Comparison of ENCODE assay signal across 8 mouse cellular contexts in the genomic region with DNA sequence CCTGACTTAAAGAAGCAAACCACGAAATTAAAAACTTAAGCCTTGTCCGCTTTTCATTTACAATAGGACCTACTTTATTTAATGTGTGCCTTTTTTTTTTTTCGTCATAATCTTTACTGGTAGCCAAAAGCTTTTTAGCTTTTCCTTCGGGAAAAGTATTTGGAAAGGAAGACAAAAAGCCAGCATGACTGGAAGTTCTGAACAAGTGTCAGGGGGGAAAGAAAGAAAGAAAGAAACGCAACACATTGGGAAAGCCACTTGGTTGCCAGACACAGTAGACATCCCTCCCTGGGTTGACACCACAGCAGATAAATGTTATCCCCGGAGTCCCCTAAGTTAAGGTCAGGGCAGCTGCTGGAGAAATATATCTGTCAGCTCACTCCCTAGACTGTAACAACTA. TPM values are rescaled to one million over a fixed set of nuclear protein-coding genes. Genes with fewer than 3 reads are reported as not detected.
A peak's percentile ranks its signal among the peaks of the same experiment; 100 is the strongest.
DNase-seq lines count a peak whose midpoint lies in the region; ATAC-seq lines count a peak whose summit lies in the region.

No protein-coding gene starts in this region.

- ATAC-seq in kidney, embryonic 15.5 days (replicated peaks; ENCODE audit: low FRiP score): no peak
- ATAC-seq in heart, embryonic 16.5 days (replicated peaks; ENCODE audit: extremely low read depth, insufficient read depth, low FRiP score): no peak
- no peak for ATAC-seq in midbrain, embryonic 14.5 days (ENCODE audit: low FRiP score, low TSS enrichment)

- H3K4me2 ChIP-seq in kidney, embryonic 15.5 days: peak overlapping the region; percentile 95
- peak overlapping the region; percentile 90 for H3K4me2 ChIP-seq in heart, embryonic 16.5 days (ENCODE audit: low read depth, low read length)
- H3K4me2 ChIP-seq in midbrain, embryonic 14.5 days (ENCODE audit: low read length): peak overlapping the region; percentile 100

- 42% methylated on average over 6 of the region's 6 CpGs for WGBS in kidney, embryonic 15.5 days
- 37% methylated on average over 6 of the region's 6 CpGs for WGBS in heart, embryonic 16.5 days
- 54% methylated on average over 6 of the region's 6 CpGs for WGBS in midbrain, embryonic 14.5 days

- no peak overlapping the region for H3K27ac ChIP-seq in kidney, embryonic 15.5 days
- peak overlapping the region; percentile 79 for H3K27ac ChIP-seq in brown adipose tissue, adult 24 weeks (replicated peaks; ENCODE audit: low read depth, low read length)
- peak overlapping the region; percentile 100; the same call in 1 of the 2 replicates for H3K27ac ChIP-seq in heart, embryonic 16.5 days (ENCODE audit: low read length)
- H3K27ac ChIP-seq in midbrain, embryonic 14.5 days (replicated peaks; ENCODE audit: low read depth, low read length): no peak overlapping the region

- H3K9me3 ChIP-seq in kidney, embryonic 15.5 days (replicated peaks): no peaks in the 10 kb centered on the region
- H3K9me3 ChIP-seq in heart, embryonic 16.5 days (replicated peaks; ENCODE audit: control insufficient read depth, low read length): no peaks in the 10 kb centered on the region
- no peaks in the 10 kb centered on the region for H3K9me3 ChIP-seq in midbrain, embryonic 14.5 days (ENCODE audit: control insufficient read depth, low read length)

- peaks cover 18% of the 10 kb centered on the region for H3K36me3 ChIP-seq in kidney, embryonic 15.5 days
- H3K36me3 ChIP-seq in heart, embryonic 16.5 days (ENCODE audit: control insufficient read depth, insufficient read depth): peaks cover 18% of the 10 kb centered on the region
- H3K36me3 ChIP-seq in midbrain, embryonic 14.5 days (ENCODE audit: control insufficient read depth, insufficient read depth, low read length): no peaks in the 10 kb centered on the region

- H3K4me1 ChIP-seq in kidney, embryonic 15.5 days: peaks cover 42% of the 10 kb centered on the region
- peaks cover 8% of the 10 kb centered on the region for H3K4me1 ChIP-seq in brown adipose tissue, adult 24 weeks (ENCODE audit: control insufficient read depth, insufficient read depth, insufficient read length, low read length)
- H3K4me1 ChIP-seq in heart, embryonic 16.5 days (ENCODE audit: control insufficient read depth, insufficient read depth, low read length): peaks cover 35% of the 10 kb centered on the region
- peaks cover 6% of the 10 kb centered on the region; the same call in 1 of the 2 replicates for H3K4me1 ChIP-seq in midbrain, embryonic 14.5 days (ENCODE audit: control insufficient read depth, insufficient read depth, low read length)

- H3K27me3 ChIP-seq in kidney, embryonic 15.5 days: 0 out of 2 replicates have a peak, but pooled peaks cover 3% of the 10 kb centered on the region
- no peaks in the 10 kb centered on the region for H3K27me3 ChIP-seq in heart, embryonic 16.5 days (ENCODE audit: control insufficient read depth, insufficient read depth, low read length)
- H3K27me3 ChIP-seq in midbrain, embryonic 14.5 days (ENCODE audit: control insufficient read depth, insufficient read depth, low read length): peaks cover 15% of the 10 kb centered on the region

- DNase-seq in kidney, adult 11 months: no peak
- no peak for DNase-seq in midbrain, embryonic 14.5 days
- no peak for DNase-seq in frontal cortex, adult 2 months (ENCODE audit: extremely low spot score in 1 of 2, low spot score in 1 of 2)
- no peak for DNase-seq in gastrocnemius, postnatal 10 days
- DNase-seq in urinary bladder, postnatal 25 days (ENCODE audit: low spot score): no peak

- 0 out of 2 replicates have a peak overlapping the region, but pooled peaks have one; percentile 56 for H3K9ac ChIP-seq in kidney, embryonic 15.5 days
- H3K9ac ChIP-seq in heart, embryonic 16.5 days (ENCODE audit: low read length): peak overlapping the region; percentile 94
- H3K9ac ChIP-seq in midbrain, embryonic 14.5 days (replicated peaks; ENCODE audit: low read length): no peak overlapping the region

- peak overlapping the region; percentile 60 for H3K4me3 ChIP-seq in kidney, embryonic 15.5 days (replicated peaks)
- peak overlapping the region; percentile 82 for H3K4me3 ChIP-seq in brown adipose tissue, adult 24 weeks (ENCODE audit: insufficient read depth, low read depth, low read length)
- H3K4me3 ChIP-seq in heart, embryonic 16.5 days (ENCODE audit: low read length): peak overlapping the region; percentile 93
- H3K4me3 ChIP-seq in midbrain, embryonic 14.5 days (replicated peaks; ENCODE audit: low read depth, low read length): peak overlapping the region; percentile 59

RNA-seq across cellular contexts. Expression of gene Bhlhe40, which starts 1.5 kb away (rescaled TPM):
- polyA plus RNA-seq in kidney, embryonic 15.5 days (2015; fragmentation: Nextera tagmentation; extraction: Ambion mirVana): 15.9 and 16.0 TPM in 2 replicates
- polyA plus RNA-seq in brown adipose tissue, adult 24 weeks (2012; ENCODE audit: insufficient read depth, insufficient read length, missing spikeins): 74.0 and 122 TPM in 2 replicates
- 24.4 and 28.5 TPM in 2 replicates for polyA plus RNA-seq in heart, embryonic 16.5 days (2015; fragmentation: Nextera tagmentation; extraction: Ambion mirVana)
- 3.8 and 4.6 TPM in 2 replicates for polyA plus RNA-seq in midbrain, embryonic 14.5 days (2014; fragmentation: Nextera tagmentation; extraction: Ambion mirVana)
- 55.7 and 63.4 TPM in 2 replicates for polyA plus RNA-seq in frontal cortex, adult 2 months (2012; rRNA removed)
- 10 to 100 TPM; 60.4 to 64.9 TPM for total RNA-seq in gastrocnemius, postnatal 10 days (2021)

Comparison
In these comparisons a context has a peak if more than half of its experiments do, and no peak if none do; other contexts are left out.
1. H3K27ac ChIP-seq: peak in brown adipose tissue, adult 24 weeks (single experiment) and heart, embryonic 16.5 days (single experiment); none in kidney, embryonic 15.5 days (single experiment) and midbrain, embryonic 14.5 days (single experiment).
2. Peak in every context shown above with its lines, with median percentiles within 50 percentile points of each other: H3K4me2 ChIP-seq and H3K4me3 ChIP-seq.